Mouse (Mus musculus) forebrain, postnatal 0 days (tissue): ENCODE data around the gene Lrrc55. TPM values are rescaled to one million over a fixed set of nuclear protein-coding genes. Genes with fewer than 3 reads are reported as not detected.

Experiments
- ATAC-seq: fragments of 200-750 bp; cut with Nextera tagmentation; 2 replicates; pipeline ENCODE4 v1.8.0; 2017; ENCODE audit warnings: mild to moderate bottlenecking, moderate library complexity
- DNase-seq: peaks from one replicate; pipeline ENCODE4 v3.0.0-alpha.2; 2015
- H3K27ac ChIP-seq: fragments of 300-500 bp; sonication (generic); 2 replicates; pipeline ENCODE4 v1.5.1; 2014; ENCODE audit warnings: low read depth, mild to moderate bottlenecking, antibody characterized with exemption, low read length, moderate library complexity, mixed read lengths
- H3K27me3 ChIP-seq: fragments of 300-500 bp; sonication (generic); 2 replicates; pipeline ENCODE4 v1.6.1; 2014; ENCODE audit warnings: mild to moderate bottlenecking, low read length, mixed read lengths; ENCODE audit not compliant: insufficient read depth
- H3K36me3 ChIP-seq: fragments of 300-500 bp; sonication (generic); 2 replicates; pipeline ENCODE4 v1.6.1; 2014; ENCODE audit warnings: mild to moderate bottlenecking, moderate library complexity; ENCODE audit not compliant: insufficient read depth
- H3K4me1 ChIP-seq: fragments of 300-500 bp; sonication (generic); 2 replicates; pipeline ENCODE4 v1.6.1; 2014; ENCODE audit warnings: antibody characterized with exemption; ENCODE audit not compliant: insufficient read depth
- H3K4me2 ChIP-seq: fragments of 300-500 bp; sonication (generic); 2 replicates; pipeline ENCODE4 v1.6.1; 2014; ENCODE audit warnings: low read depth, mild to moderate bottlenecking, moderate library complexity
- H3K4me3 ChIP-seq: fragments of 300-500 bp; sonication (generic); 2 replicates; pipeline ENCODE4 v1.5.1; 2014; ENCODE audit warnings: low read depth, low read length, mixed read lengths
- H3K9ac ChIP-seq: fragments of 300-500 bp; sonication (generic); 2 replicates; pipeline ENCODE4 v1.6.1; 2014; ENCODE audit warnings: mild to moderate bottlenecking
- H3K9me3 ChIP-seq: fragments of 300-500 bp; sonication (generic); 2 replicates; pipeline ENCODE4 v1.6.1; 2016; ENCODE audit warnings: low read length
- CTCF ChIP-seq: sonication (generic); IDR thresholded peaks from 2 replicates; pipeline ENCODE4 v1.5.1; 2016; ENCODE audit warnings: antibody characterized with exemption, control low read depth, low read depth
- WGBS: fragments of 180-500 bp; shearing (Covaris S2); extraction: QIAGEN DNeasy Blood & Tissue Kit; methylation state at CpG from one replicate; pipeline ENCODE4 v1.1.7; 2014; 5-methylcytosine and 5-hydroxymethylcytosine counted together
- polyA plus RNA-seq: library from polyadenylated mRNA; unstranded; fragments of >200 nt; fragmentation: Nextera tagmentation; extraction: Ambion mirVana; gene quantifications from 2 replicates; pipeline ENCODE4 v1.2.1, GENCODE M21; 2015
- total RNA-seq: library from RNA; depleted of rRNA; stranded (reverse); fragments of >200 nt; gene quantifications from 2 replicates; pipeline ENCODE4 v1.2.3, GENCODE M21; 2014

Gene Lrrc55
- total and polyA plus RNA-seq, 2 experiments from 2014 or later: 14.6 to 36.7 TPM

GRCm38 (mm10) chr2:85172071-85172762, 24.8 kb downstream of the Lrrc55 start:
- DNase-seq: no peak
- H3K4me1 ChIP-seq: no peaks in the 10 kb centered on the region
- H3K36me3 ChIP-seq: no peaks in the 10 kb centered on the region
- no peak overlapping the region for H3K4me3 ChIP-seq
- TF ChIP-seq CTCF: no peak
- 59% methylated on average over 3 of the region's 3 CpGs for WGBS
- H3K9me3 ChIP-seq: no peaks in the 10 kb centered on the region
- H3K4me2 ChIP-seq: no peak overlapping the region
- no peak overlapping the region for H3K9ac ChIP-seq
- no peak for ATAC-seq
- H3K27me3 ChIP-seq: no peaks in the 10 kb centered on the region
- no peak overlapping the region for H3K27ac ChIP-seq

GRCm38 (mm10) chr2:85168327-85168726, 28.7 kb downstream of the Lrrc55 start:
- Histone ChIP-seq H3K4me2 (no peak overlapping the region), H3K9me3 (no peaks in the 10 kb centered on the region), H3K9ac (no peak overlapping the region), H3K4me1 (no peaks in the 10 kb centered on the region), H3K4me3 (no peak overlapping the region), H3K36me3 (no peaks in the 10 kb centered on the region), H3K27ac (no peak overlapping the region), H3K27me3 (no peaks in the 10 kb centered on the region)
- no peak for TF ChIP-seq CTCF
- ATAC-seq (no peak), DNase-seq (no peak)
- 91% methylated on average over 1 of the region's 1 CpGs for WGBS

DNA sequence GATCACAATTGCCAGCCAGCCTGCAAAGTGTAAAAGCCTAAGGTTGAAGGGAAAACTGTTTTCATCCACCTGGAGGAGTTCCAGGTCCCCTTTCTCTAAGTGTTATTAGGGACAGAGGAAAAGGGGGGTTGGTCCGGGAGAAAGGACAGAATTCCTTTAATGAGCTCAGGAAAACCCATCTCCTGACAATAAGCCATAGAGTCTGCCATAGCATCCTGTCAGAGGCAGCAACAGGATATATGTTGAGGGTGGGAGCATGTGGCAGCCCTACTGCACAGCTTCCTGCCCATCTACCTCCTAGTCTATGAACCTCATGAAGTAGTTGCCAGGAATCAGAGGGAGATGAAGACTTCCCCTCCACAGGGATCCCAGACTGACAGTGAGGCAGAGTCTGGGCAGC, 29.4 kb downstream of the Lrrc55 start:
- 25% methylated on average over 1 of the region's 1 CpGs for WGBS
- Histone ChIP-seq H3K4me2 (no peak overlapping the region), H3K9ac (no peak overlapping the region), H3K4me1 (no peaks in the 10 kb centered on the region), H3K4me3 (no peak overlapping the region), H3K27ac (no peak overlapping the region), H3K9me3 (no peaks in the 10 kb centered on the region), H3K27me3 (no peaks in the 10 kb centered on the region), H3K36me3 (no peaks in the 10 kb centered on the region)
- no peak for DNase-seq
- no peak for TF ChIP-seq CTCF
- ATAC-seq: no peak

GRCm38 (mm10) chr2:85163311-85164047, 33.5 kb downstream of the Lrrc55 start:
- no peak overlapping the region for H3K27ac ChIP-seq
- no peak for TF ChIP-seq CTCF
- H3K36me3 ChIP-seq: no peaks in the 10 kb centered on the region
- H3K9ac ChIP-seq: no peak overlapping the region
- WGBS: 64% methylated on average over 7 of the region's 7 CpGs
- DNase-seq (no peak), ATAC-seq (peak; percentile 5; the same call in 1 of the 2 replicates)
- no peaks in the 10 kb centered on the region for H3K9me3 ChIP-seq
- no peak overlapping the region for H3K4me2 ChIP-seq
- H3K4me3 ChIP-seq: no peak overlapping the region
- H3K27me3 ChIP-seq: no peaks in the 10 kb centered on the region
- no peaks in the 10 kb centered on the region for H3K4me1 ChIP-seq

- ATAC-seq (peak; percentile 23; the same call in 1 of the 2 replicates), DNase-seq (no peak)
- WGBS: 14% methylated on average over 1 of the region's 1 CpGs
- H3K4me1 ChIP-seq: no peaks in the 10 kb centered on the region
- no peaks in the 10 kb centered on the region for H3K36me3 ChIP-seq
- no peak overlapping the region for H3K9ac ChIP-seq
- no peaks in the 10 kb centered on the region for H3K9me3 ChIP-seq
- TF ChIP-seq CTCF: no peak
- H3K27me3 ChIP-seq: no peaks in the 10 kb centered on the region
- H3K4me2 ChIP-seq: no peak overlapping the region
- no peak overlapping the region for H3K4me3 ChIP-seq
- no peak overlapping the region for H3K27ac ChIP-seq
Observed at GRCm38 (mm10) chr2:85161638-85162093, 35.3 kb downstream of the Lrrc55 start.

- Histone ChIP-seq H3K4me3 (no peak overlapping the region), H3K27ac (no peak overlapping the region), H3K36me3 (no peaks in the 10 kb centered on the region), H3K27me3 (no peaks in the 10 kb centered on the region), H3K4me2 (no peak overlapping the region), H3K9ac (no peak overlapping the region), H3K9me3 (no peaks in the 10 kb centered on the region), H3K4me1 (no peaks in the 10 kb centered on the region)
- TF ChIP-seq CTCF: no peak
- 78% methylated on average over 4 of the region's 4 CpGs for WGBS
- no peak for DNase-seq
- peak; percentile 62; the same call in 1 of the 2 replicates for ATAC-seq
Observed at GRCm38 (mm10) chr2:85160901-85161637, 35.9 kb downstream of the Lrrc55 start.
